Mouse (Mus musculus) ovary, adult 18-20 months (tissue): ENCODE data around the gene Ppp1r1b.

Source experiments
- DNase-seq: peaks from one replicate; pipeline ENCODE4 v3.0.0; 2022; ENCODE audit warnings: low spot score, mixed read lengths

Ppp1r1b gene

GRCm38 (mm10) chr11:98328371-98329069 lies 19.7 kb upstream of the Ppp1r1b start:
- no peak for DNase-seq

DNA sequence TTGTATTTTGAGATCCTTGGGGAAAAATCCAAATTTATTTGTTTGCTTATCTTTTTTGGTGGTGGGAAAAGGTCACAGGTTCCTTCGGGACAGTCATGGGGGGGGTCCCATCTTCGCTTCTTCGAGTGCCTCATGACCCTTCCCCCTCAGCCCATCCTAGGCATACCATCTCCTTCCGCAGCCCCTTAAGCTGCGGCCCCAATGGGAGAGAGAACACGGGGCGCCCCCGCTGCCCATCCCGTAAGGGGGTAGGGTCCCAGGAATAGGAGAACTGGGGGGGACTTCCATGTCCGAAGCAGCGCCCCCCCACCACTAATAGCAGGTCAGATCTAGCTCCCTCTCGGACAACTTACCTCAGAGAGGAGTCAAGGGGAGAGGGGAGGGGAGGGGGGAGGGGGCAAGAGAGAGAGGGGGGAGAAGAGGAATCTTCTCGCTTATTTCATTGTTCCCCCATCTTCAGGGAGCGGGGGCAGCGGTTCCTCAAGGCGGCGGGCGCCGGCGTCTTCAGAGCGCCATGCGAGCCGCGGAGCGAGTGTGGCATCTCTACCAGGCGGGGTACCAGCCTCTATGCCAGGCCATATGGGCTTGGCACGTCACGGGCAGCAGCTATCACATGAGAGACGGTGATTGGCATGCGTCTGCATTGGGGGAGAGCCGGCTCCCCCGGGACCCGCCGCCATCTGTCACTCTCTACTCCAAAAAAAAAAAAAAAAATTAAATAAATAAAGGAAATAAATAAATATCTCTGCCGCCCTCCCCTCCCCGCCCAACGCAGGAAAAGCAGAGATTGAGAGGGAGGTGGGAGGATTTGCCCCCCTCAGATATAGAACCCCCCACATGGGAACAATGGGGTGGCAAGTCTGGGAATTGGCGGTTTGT lies 18.9 kb upstream of the Ppp1r1b start, which contains the start of gene Neurod2:
TSS of gene Neurod2 (minus strand) at position 568 of the 879 bp plus-strand sequence.
- no peak for DNase-seq

DNA sequence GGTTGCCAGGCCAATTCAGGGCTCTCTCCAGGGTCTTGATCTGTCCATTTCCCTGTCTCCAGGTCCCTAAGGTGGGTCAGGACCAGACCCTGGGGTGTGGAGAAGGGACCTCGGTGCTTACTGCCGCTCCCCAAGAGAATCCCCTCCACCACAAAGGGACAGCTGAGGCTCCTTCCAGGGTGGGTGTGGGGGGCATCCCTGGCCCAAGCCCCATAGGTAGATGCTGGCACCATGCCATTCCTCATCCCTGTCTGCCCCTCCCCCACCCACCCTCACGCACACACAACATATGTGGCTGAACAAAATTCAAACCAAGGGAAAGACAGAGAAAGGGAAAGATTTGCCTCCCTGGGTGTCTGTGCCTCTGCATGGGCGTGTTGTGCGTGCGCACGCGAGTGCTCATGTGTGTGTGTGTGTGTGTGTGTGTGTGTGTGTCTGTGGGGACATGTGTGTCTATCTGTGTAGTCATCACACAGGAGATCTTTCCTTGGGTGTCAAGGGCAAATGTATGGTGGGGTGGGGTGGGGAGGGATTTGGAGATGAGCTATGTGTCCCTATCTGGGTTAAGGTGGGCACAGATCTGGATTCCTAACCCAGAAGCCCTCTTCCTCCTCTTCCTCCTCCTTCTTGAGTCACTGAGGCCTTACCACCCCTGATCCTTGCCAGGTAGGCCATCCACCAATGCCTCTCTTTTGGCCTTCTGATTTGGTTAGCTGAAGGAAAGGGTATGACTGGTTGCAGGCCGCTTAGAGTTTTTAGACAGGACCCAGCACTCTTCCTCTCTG lies 18.1 kb upstream of the Ppp1r1b start:
- no peak for DNase-seq

DNA sequence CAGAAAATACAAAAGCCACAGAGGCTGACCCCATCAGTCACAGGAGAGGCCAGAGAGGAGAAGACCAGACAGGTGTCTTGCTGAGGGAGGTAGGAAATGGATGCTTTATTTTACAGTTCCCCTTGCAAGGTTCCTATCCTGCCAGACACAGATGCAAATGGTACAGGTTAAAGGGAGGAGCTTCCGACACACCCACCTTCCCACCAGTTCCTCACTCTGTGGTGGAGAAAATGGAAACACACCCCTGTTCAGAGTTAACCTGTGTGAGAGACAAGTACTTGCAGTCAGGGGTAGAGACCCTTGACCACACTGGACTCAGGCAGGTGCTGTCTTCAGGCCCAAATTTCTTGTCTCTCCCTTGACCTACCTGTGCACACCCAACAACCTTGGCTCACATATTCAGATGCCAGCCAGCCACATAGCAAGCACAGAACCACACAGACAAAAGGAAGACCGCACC lies 17.4 kb upstream of the Ppp1r1b start:
- DNase-seq = no peak

DNA sequence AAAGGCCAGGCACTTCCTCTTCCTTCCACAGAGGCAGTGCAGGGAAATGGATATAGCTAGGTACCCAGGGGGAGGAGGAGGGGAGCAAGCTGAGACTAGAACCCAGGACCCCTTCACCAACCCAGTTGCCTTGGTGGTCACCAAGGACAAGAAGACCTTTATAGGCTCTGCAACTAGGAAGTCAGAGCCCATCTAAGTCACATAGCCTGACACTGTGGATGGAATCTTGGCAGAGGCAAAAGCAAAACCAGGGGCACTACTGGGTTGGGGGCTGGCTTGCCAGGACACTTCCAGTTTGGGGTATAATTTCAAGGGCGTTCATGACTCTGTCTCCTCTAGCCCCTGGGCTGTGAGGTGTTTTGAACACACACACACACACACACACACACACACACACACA lies 16.8 kb upstream of the Ppp1r1b start:
- DNase-seq = no peak

DNA sequence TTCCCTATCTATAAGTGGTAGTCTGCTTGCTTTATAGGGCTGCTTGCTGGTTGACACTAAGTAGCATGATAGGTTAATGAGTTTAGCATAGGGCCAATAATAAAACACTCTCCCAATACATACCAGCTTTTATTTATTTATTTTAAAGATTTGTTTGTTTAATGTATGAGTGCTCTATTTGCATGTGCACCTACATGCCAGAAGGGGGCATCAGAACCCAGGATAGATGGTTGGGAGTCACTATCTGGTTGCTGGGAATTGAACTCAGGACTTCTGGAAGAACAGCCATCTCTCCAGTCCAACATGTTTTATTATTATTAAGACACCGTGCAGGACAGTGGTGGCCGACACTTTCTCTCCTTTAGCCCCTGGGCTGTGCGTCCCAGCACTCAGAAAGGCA lies 16.0 kb upstream of the Ppp1r1b start:
- DNase-seq = no peak

GRCm38 (mm10) chr11:98332841-98333240 lies 15.4 kb upstream of the Ppp1r1b start:
- DNase-seq = no peak

DNA sequence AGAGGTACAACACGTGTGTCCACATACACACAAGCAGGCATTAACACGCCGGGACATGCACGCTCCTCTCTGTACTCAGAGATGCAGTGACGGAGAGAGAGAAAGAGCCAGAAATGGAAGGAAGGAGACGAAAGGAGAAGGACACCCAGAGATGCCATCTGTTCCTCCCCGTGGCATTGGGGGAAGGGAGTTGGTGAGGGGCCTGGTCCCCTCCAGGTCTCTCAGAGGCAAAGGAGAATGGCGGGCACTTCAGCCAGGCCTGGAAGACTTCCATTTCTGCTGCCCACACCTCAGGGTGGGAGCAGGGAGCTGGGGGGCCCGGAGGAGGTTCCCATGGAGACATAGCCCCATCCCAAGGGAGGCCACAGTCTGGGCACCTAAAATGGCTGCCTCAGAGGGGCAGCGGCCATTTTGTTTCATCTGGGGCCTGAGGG lies 14.9 kb upstream of the Ppp1r1b start:
- no peak for DNase-seq

GRCm38 (mm10) chr11:98333981-98334741 lies 14.0 kb upstream of the Ppp1r1b start:
- DNase-seq = no peak

GRCm38 (mm10) chr11:98335250-98335649 lies 13.0 kb upstream of the Ppp1r1b start:
- no peak for DNase-seq

DNA sequence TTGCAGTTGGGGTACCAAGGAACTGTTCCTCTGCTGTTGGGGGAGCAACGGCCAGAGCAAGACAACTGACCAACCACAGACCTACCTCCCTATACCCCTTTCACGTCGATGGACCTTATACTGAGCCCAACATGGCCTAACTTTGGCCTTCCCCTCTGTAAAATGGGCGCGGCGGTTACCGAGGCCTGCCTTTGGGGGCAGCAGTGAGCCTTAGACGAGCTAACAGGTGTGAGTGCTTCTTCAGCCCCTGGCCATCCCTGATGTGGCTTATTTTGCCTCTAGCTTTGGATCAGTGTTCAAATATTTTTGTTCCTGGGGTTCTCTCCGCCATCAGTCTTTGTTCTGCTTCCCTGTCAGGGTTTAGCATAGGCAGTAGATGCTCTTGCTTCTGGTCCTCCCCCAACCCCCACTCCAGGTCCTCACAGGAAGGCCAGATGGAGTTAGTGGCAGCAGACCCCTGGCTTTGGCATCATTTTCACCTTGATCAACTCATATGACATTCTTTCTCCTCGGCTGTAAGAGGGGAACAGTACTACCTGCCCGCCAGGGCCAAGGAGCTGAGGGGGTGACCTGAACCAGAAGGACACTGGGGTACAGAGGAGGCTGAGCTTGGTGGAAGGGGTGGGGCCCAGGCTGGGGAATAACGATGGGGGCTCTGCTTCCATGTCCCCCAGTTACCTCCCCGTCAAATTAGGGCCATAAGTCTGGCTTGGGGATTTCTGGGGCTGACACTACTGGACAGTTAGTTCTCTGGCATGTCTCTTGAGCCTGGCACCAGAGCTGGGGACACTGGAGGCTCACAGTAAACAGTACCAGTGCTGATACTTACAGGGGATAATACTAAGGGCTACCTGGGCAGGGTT lies 11.7 kb upstream of the Ppp1r1b start:
- no peak for DNase-seq

DNA sequence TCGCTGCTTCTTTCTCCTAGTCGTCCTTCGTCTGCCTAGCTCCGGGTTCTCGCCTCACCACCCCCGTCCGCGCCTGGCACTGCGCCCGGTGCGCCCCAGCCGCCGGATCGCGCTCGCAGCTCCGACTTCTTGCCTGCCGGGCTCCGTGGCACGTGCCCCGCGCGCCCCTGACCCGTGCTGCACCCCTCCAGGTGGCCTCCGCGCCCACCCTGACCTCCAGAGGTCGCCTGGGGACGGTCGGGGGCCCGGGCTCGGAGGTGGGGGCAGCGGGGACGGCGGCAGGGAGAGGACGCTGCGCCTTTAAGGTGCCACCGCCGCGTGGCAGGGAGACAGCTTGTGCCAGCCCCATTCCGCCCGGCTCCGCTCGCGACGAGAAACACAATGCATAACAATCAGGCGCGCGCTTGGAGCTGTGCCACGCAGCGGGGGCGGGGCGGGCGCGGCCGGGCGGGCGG lies 9.7 kb upstream of the Ppp1r1b start:
- no peak for DNase-seq

- DNase-seq = no peak
Observed at GRCm38 (mm10) chr11:98339071-98339501, 9.1 kb upstream of the Ppp1r1b start.

DNA sequence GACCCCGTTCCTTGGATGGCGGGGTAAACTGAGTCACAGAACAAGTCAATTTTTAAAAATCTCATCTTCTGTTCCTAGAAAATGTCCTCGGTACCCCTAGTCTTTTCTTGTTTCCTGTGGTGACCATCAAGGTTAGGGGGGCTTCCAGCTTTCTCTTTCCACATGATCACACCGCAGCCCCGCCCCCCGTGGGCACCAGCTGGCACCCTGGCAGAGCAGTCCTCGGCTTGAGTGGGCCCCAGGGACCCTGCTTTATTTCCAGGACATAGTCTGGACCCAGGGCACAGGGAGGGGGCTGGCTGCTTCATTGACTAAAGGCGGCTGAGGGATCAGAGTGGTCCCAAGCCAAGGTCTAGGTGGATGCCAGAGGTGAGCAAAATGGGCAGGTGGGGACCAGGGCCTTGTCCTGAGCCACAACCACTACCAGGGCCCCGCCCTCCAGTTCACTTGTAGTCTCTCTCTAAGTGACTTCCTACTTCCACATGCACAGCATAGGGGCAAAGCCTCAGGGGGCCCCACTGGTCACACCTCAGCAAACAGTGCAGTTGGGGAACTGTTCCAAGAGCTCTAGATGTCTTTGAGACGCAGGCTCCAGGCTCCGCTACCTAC lies 8.4 kb upstream of the Ppp1r1b start:
- DNase-seq = no peak

DNA sequence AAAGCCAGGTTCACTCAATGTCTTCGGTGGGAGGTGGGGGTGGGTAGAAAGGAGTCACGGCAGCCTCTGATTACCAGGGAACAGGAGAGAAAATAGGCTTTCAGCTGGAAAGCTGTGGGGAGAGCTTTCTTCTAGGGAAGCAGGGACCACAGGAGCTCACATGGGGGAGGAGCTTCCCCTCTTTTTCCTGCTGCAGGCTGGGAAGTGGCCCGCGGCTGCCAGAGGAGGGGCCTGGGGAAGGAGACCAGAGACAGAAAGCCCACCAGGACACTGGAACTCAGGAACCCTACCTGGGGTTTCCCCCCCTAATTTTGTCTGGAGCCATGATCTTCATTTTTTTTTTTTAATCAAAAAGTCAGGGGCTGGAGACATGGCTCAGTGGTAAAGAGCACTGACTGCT lies 7.6 kb upstream of the Ppp1r1b start:
- no peak for DNase-seq

DNA sequence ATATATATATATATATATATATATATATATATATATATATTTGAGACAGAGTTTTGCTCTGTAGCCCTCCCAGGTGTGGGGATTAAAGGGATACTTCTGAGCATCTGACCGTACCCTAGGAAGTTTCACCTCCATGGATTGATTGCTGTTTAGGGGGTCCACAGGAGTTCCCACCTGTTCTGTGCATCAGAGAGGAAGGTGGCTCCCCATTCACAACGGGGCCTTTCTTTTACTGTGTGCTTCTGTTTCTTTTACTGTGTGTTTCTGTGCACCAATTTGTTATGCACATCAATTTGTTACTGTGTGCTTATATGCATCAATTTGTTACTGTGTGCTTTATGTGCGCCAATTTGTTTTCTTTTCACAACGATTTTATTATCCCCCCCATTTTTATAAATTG lies 7.0 kb upstream of the Ppp1r1b start:
- no peak for DNase-seq

GRCm38 (mm10) chr11:98342000-98342945 lies 5.9 kb upstream of the Ppp1r1b start:
- DNase-seq = peak; percentile 64

DNA sequence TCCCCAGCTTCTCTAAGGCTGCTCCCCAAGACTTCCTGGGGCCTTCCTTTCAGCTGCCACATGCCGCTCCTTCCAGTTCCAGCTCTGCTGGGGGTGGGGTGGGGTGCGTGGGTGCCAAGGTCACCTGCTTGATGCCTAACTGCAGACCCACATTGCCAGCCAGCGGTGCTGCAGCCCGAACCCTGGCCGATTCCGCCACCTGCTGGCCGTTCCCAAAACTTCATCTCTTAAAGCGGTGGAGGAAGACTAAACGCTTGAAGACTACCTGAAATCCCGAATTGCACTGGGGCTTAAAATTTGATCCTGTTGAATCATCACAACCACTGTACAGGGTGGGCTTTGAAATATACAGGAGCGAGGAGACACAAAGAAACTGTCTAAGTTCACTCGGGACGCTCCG lies 3.0 kb upstream of the Ppp1r1b start:
- peak; percentile 66 for DNase-seq

GRCm38 (mm10) chr11:98346168-98346567 lies 2.0 kb upstream of the Ppp1r1b start:
- DNase-seq = no peak
